Mouse (Mus musculus): ENCODE data around the gene Crbn.

DNA sequence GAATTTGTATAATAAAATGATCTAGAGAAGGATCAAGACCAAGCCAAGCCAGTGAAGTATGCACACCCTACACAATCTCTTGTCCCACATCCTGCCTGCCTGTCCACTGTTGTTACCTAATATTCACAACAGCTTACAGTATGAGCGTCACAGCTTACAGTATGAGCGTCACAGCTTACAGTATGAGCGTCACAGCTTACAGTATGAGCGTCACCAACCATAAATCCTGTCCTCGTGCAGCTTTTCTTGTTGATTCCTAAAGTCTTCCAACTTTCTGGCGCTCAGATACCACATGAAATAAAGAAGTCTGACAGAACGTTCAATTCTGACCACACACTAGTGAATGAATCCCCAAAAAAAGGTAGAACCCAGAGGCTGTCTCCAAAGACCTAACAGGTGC, 6.8 kb downstream of the Crbn start:
- TF ChIP-seq CTCF (IDR thresholded peaks at IDR 0.05; ENCODE audit: borderline replicate concordance, control insufficient read depth, extremely low read depth, insufficient read depth, low read length, poor library complexity) (no peak), POLR2A (IDR thresholded peaks at IDR 0.05; ENCODE audit: control insufficient read depth, extremely low read depth, insufficient read depth, low read length, poor library complexity) (no peak)
